Mouse (Mus musculus) lung, postnatal 0 days (tissue): Measurements from ENCODE around the gene Nrcam.

Experiments used
- CTCF ChIP-seq: IDR thresholded peaks from 2 replicates; pipeline ENCODE4 v1.5.1; 2016; ENCODE audit warnings: antibody characterized with exemption, mild to moderate bottlenecking
- EP300 ChIP-seq: IDR thresholded peaks from 2 replicates; pipeline ENCODE4 v1.6.1; 2016; ENCODE audit warnings: antibody characterized with exemption, mild to moderate bottlenecking, control low read depth

GRCm38 (mm10) chr12:44355116-44355515, 26.4 kb downstream of the Nrcam start:
- TF ChIP-seq EP300 (no peak), CTCF (no peak)
